Mouse (Mus musculus) lung, postnatal 0 days (tissue): ENCODE data around the gene Glmn.

ENCODE experiments used
- CTCF ChIP-seq: IDR thresholded peaks from 2 replicates; pipeline ENCODE4 v1.5.1; 2016; ENCODE audit warnings: antibody characterized with exemption, mild to moderate bottlenecking
- EP300 ChIP-seq: IDR thresholded peaks from 2 replicates; pipeline ENCODE4 v1.6.1; 2016; ENCODE audit warnings: antibody characterized with exemption, mild to moderate bottlenecking, control low read depth

- no peak for TF ChIP-seq CTCF
- no peak for TF ChIP-seq EP300
These were observed 63.1 kb downstream of the Glmn start, which contains the start of gene 1700028K03Rik for GRCm38 (mm10) chr5:107534581-107534980.
